Mouse (Mus musculus): ENCODE data around the gene Prss8.
"Not testable (repeated sequence)": the region's sequence is repeated elsewhere in the genome, so short reads cannot be mapped to it uniquely, and the experiment has no call there.

Gene Prss8

DNA sequence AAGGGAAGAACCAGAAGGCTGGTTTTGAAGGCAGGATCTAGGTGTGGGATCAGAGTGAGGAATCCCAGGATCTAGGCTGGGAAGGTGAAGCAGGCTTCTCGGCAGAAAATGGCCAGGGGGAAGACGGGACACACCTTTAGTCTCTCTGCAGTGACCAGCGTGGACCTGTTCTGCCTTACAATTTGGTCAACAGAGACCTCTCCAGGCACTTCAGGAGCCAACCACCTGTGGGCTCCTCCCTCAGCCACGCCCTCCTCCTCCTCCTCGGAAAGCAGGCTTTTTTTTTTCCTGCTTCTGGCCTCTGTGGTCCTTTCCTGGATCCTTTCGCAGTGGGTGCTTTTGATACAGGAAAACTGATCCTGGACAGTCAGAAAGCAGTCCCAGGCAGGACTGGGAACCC, at the start of gene Prss8:
Gene Prss8 (minus strand): TSS at position 182 of the 400 bp plus-strand sequence.
- DNase-seq = no peak

DNA sequence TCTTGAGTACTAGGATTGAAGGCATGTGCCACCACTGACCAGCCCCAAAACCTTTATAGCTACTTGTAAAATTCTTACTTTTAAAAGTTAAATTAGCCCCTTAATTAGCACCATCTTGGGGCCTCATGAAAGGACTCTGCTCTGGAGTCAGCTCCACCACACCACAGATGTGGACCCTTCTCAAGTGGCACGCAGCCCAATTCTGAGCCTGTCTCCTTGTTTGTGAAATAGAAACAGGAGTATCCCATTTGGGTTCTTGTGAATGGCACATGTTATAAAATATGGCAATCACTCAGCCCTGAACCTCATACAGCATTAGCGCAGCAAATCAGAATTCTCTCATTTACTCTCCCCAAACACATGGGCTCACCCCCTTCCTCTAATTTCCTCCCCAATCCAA, 49.0 kb upstream of the Prss8 start:
- DNase-seq = no peak

DNA sequence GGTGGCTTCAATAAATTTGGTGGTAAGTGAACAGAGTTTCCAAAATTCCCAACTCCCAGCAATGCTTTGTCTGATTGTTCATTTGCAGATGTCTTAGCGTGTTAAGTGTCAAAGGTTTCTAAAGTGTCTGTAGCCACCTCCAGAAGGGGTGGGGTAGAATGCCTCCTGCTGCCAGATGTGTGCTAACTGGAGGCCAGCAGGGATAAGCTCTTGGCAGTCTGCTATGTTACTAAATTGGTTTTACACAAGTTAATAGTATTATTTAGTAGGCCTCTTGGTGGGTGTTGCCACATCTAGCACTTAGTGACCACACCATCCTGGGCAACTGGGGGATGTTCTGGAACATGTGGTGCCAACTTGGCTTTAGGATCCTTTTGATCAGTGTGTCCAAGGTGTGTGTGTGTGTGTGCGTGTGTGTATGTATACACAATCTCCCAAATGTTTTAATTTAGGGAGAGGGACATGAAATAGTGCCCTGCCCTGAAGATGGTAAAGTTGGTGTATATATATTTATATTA, 44.6 kb upstream of the Prss8 start:
- DNase-seq = no peak

DNA sequence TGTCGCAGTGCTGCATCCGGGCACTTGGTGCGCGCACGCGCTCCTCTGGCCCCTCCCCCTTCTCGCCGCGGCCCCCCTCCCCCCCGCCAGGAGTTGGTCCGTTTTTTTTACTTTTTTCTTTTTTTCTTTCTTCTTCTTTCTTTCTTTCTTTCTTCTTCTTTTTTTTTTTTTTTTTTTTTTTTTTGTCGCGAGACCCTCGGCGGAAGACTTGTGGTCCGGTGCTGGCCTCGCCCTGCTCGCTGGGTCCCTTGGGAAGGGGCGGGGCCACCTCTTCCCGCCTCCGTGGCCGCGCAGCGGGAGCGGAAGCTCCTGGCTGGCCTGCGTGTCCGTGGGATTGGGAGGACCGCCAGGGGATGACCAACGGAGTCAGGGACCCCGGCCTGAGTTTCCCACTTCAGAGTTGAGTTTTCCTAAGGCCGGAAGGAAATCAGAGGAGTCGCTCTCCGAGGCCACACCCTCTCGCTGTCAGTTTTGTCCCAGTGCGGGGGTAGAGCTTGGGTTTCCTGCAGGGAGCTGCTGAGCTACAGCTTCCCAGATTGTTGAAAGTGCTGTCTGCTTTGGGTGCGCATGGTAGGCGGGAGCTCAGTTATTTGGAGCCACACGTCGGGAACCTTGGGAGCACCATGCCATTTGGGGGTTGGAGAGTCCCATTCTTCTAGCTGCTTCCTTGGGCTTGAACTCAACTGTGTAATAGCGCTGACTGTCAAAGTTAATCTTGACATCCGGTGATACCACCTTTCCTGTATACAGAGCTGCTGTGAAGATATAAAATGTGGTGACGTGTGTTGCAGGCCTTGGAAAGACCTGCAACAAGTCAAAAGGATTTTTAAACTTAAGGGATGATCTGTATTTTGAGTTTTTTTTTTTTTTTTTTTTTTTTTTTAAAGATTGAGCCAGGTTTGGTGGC, 38.3 kb upstream of the Prss8 start:
- peak; percentile 71 to 76 for DNase-seq

DNA sequence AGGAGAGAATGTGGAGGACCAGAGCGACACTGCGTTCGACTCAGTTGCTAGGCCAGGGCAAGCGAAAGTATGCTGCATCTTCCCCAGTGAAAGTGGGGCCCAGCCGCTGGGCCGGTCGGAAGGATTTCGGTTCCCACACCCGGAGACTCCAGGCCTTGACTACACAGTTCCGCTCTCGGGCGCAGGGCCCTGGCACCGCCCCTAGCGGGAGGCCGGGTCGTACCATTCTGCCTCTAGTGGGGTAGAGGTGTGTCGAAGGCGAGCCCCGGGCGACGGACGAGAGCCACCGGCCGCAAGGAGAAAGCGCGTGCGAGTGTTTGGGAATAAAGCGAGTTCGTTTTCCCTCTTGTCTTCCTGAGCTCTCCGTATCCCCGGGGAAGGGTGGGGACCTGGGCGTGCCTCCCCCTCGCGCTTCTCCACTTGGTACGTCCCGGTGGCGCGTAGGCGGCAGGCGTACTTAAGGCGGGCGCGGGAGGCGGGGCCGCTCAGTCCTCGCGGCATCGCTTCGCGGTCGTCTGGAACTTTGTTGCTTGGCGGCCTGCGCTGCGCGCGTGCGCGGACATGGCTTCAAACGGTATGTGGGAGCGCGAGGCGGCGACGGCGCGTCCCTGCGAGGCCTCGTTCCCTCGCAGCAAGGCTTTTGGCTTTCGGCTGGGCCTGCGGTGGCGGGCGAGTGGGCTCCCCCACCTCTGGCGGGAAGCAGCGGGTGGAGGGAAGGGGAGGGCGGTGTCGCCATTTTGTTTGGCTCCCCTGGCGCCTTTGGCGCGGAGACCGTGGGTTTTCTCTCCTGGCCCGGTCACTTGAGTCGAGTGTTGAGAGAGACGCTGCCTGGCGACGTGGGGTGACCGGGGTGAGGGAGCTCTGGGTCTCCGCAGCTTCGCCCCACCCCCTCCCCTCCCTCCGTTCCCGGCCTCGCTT, 37.4 kb upstream of the Prss8 start, which contains the start of gene Fus:
Gene Fus (plus strand): TSS at position 454 of the 918 bp plus-strand sequence.
- DNase-seq = peak; percentile 90 to 96

DNA sequence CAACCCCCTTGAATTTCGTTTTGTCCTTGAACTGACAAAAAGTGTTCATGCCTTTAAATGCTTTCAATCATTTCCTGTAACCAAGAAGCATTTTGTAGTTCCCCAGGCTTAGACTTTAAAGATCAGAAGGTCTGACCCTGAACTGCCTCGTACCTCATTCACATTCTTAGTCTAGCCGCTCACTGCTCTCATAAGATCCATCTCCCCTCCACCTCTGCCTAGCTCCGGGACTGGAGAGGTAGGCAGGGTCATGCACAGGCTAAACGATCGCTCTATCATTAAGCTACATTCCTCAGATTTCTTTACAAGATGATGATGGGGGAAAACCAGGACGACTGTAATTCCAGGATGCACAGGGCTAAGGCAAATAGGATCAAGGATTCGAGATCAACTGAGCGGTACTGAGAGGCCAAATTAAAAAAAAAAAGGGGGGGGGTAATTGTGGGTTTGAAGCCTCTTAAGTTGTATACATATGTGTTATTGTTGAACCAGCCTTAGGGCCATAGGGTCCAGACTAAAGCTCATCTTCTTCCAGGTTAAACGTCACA, 36.5 kb upstream of the Prss8 start:
- DNase-seq = no peak

DNA sequence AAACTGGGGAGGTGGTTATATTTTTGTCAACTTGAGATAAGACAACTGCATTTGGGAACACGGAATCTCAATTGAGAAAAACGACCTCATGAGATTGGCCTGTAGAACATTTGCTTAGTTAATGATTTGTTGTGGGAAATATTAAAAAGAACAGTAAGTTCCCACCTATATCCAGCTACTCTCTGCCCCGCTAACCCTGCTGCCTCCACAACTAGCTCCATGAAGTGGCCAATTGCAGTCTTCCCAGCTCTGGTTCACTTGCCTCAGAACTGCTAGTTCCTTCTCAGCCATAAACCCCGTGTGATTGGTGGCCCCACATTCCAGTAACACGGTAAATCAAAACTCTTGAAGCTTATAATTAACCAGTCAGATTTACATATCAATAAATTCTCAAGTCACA, 29.5 kb upstream of the Prss8 start:
- no peak for DNase-seq

DNA sequence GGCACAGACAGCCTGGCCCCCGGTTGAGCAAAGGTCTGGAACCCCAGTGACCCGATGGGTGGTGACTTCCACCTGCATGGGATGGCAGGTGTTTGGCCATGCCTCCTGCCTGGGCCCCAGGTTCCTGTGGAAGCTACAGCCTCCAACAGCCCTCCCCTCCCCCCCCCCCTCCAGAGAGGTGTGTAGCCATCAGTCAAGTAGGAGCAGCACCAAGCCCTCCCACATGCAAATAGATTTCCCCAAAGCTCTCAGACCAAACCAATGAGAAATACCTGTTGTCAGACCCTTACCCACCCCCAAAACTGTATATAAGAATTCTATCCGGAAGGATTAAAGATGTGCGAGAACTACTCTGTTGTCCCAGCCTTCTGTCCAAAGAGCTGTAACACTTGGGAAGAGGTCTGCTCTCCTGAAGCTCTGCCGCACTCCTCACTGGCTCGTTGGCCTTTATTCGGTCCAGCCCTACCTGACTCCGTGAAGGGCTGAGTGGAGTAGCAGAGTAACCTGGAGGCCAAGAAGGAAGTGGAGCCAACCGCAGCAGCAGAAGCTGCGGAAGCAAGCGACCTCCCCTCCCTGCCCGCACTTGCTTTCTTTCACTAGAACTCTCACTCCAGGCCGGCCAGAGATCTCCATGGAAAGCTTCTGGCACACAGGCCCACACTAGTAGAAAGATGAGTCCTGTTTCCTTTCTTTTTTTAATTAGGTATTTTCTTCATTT, 23.1 kb upstream of the Prss8 start:
- DNase-seq = no peak

DNA sequence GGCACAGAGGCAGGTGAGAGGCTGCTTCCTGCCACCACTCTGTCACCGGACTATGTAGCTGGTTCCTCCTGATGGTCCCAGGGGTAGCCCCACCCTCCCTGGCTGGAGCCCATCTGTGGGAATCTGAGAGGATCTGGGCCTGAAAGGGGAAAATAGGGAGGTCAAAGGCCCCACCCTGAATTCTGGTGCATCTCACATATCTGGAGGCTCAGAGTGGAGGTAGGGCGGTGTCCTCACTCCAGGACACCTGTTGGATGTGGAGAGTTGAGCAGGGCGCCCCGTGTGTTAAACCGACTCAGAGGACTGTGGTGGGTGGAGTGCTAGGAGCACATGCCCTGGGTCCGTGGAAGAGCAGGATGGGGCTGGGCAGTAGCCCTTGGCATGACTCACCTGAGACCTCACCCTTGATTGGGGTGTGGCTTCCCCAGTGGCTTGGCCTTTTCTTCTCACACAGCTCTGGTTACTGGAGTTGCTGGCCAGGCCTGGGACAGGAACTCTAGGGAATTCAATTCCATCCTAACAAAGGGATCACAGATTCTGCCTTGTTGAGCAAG, 16.6 kb upstream of the Prss8 start, which contains the start of gene Prss36:
Gene Prss36 (minus strand): TSS at position 256 of the 554 bp plus-strand sequence.
- DNase-seq = no peak

DNA sequence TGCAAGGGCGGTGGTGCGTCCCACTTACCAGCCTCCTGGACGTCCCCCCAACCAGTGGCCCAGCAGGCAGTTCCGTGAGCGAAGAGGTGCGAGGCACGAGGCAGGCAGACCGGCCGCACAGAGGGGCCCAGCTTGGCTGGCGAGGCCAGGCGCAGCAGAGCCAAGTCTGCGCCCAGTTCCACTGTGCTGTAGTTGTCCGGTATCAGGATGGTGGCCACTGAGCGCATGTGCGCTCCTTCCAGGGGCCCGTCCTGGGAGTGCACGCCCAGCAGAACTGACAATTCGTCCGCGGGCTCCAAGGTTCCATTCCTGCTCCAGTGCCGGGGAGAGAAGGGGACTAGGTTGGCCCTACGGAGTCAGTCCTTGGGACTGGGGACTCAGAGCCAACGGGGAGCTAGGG, 14.7 kb upstream of the Prss8 start:
- no peak for DNase-seq

DNA sequence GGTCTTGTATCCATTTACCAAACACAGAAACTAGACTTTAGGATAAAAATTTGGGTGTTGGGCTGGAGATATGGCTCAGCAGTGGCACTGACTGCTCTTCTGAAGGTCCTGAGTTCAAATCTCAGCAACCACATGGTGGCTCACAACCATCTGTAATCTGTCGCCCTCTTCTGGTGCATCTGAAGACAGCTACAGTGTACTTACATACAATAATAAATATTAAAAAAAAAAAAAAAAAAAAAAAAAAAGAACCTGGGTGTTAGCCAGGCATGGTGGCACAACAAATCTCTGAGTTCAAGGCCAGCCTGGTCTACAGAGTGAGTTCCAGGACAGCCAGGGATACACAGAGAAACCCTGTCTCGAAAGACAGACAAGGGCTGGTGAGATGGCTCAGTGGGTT, 12.2 kb upstream of the Prss8 start:
- not testable (repeated sequence) for DNase-seq

DNA sequence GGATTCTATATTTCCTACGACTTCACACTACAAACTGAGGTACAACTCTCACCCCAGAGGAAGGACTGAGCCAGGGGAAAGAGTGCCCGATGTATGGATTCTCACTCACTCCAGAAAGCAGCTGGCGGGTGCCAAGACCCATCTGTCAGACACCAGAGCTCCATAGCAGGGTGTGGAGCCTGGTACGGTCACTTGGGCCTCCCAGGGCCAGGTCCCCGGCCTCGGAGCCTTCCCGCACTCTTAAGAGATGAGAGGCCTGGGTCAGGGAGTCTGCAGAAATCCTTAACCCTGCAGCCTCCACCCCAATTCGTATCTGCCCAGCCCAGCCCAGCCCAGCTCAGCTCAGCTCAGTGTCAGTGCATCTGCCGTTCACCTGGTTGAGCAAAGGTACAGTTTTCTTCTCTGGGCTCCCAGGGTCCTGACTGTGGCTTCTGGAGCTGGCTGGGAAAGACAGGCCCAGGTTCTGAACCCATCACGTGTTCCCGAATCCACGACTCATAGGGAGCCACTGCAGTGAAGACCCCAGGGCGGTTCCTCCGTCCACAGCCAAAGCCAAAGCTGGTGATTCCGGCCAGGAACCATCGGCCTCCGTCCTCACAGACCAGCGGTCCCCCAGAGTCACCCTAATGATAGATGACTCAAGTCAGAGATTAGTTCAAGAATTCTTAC, 6.4 kb upstream of the Prss8 start:
- no peak for DNase-seq

DNA sequence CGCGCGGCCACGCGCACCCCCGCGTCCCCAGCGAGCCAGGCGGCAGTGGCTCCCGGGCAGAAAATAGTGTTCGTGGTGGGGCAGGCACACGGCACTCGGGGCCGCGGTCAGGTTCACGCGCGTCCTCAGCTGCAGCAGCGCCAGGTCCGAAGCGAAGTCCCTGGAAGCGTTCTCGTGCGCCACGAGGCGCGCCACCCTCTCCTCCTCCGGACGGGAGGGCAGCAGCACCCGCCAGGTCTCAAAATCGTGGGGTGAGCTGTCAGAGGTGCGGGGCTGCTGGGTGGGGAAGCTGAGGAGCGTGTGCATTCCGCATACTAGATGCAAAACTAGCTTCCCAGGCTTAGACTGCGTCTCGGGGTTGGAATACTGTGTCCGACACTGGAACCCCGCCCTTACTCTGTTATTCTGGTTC, 5.8 kb upstream of the Prss8 start:
- DNase-seq = no peak

DNA sequence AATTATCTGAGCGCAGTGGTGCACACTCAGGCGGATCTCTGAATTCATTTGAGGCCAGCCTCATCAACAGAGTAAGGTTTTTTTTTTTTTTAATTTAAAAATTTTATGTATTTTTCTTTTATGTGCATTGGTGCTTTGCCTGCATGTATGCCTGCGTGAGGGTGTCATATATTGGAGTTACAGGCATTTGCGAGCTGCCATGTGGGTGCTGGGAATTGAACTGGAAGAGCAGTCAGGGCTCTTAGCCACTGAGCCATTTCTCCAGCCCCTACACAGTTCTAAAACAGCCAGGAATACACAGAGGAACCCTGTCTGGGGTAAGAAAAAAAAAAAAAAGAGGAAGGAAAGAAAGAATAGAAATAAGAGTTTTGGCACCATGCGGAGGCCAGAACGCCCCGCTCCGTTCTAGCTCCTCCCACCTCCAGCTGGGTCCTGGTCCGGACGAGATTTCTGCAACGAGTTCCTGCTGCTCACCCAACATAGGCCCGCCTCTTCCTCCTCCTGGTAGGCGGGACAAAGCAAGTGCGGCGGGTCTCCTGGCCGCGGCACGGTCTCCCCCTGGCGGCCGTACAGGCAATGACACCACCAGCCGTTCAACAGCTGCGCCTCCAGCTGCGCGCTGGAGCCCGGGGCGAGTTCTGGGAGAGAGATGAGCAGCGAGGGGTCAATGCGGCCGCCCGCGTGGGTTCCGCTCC, 5.3 kb upstream of the Prss8 start:
- DNase-seq = peak; percentile 91 to 94

DNA sequence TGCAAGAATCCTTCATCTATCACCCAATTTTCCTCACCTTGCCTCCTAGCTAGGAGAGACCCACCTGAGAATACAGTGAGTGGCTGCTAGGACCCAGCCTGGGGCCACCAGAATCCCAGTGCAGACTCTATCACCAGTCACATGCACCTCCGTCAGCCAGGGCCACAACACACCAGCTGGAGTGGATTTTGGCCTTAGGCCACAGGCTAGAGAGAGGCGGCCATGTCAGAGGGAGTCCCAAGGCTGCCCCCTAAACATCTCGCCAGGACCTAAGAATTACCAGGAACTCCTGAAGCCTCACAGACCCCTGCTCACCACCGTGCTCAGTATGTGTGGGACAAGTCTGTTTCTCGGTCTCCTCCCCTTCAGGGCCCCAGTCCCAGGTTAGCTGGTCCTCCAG, 4.2 kb upstream of the Prss8 start:
- DNase-seq = no peak

DNA sequence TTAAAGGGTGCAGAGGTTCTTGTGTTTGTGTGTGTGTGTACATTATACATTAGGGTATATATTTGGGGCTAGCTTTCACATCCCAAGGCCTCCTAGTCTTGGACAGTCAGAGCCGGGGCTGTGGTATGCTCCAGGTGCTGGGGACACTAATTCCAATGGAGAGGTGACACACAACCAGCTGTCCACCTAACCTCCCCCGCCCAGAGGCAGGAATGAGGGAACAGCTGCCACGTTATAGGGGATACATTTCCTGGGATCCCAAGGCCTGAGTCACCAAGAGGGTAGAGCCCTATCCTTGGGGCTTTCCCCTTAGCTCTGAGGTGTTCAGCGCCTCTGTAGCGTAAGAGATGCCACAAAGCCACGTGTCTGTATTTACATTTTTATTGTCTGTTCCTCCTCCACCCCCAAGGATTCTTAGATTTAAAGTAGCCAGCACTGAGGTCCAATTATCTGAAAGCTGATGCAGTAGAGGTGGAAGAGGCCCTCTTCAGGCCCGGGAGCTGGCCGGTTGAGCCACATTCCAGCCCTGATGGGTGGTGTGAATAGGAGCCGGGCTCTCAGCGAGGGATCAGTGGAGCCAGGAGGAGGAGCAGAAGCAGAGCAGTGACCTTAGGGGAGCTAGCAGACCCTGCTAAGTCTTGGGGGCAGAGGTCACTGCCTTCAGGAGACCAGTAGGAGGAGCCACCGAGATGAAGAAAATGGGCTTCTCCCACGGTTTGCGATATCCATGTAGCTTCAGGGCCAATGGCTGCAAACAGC, 2.5 kb upstream of the Prss8 start:
- DNase-seq = no peak

DNA sequence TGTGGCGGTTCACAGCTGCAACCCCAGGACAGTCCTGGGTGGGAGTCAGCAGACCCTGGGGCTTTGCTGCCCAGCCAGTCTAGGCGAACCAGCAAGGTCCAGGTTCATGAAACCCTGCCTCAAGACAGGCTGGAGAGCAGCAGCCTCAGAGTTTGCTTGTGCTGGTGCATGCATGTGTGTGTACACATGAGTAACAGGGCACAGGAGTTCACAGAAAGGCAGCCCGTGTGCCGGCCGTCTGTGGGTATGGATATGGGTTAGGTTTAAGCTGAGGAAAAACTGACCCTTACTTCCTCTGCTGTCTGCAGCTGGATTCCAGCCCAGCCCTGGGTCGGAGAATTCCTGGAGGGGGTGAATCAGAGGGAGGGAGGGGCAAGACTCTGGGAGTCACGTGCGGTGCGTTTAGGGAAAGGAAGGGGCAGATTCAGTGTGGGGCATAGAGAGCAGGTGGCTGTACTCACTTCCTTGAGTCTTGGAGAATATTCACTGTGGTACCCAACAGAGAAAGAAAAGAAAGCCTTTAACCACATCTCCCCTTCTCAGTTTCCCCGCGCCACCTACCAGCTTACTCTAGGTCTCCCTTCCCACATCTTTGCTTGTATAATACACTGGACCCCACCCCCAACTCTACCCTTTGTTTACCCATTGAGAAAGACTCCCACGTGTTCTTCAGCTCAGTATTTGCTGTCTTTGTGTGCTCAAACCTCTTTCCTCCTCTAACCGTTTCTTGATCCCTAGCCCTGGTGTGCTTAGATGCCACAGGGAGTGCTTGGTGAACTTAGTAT, 1.6 kb upstream of the Prss8 start:
- no peak for DNase-seq

DNA sequence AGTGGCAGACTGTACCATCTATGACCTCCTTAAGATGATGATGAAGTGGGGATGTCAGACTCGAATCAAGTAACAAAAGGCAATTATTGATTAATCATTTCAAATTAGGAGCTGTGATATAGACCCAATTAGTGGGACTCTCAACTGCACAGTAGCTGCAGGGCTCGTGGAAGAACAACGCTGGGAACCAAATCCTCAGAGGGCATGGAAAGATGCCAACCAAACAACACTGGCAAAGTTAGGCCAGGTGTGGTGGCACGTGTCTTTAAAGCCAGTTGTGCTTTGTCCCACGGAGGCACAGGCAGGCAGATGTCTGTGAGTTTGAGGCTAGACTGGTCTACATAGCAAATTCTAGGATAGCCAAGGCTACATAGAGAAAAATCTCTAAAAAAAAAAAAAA, 732 bp upstream of the Prss8 start:
- DNase-seq = no peak

DNA sequence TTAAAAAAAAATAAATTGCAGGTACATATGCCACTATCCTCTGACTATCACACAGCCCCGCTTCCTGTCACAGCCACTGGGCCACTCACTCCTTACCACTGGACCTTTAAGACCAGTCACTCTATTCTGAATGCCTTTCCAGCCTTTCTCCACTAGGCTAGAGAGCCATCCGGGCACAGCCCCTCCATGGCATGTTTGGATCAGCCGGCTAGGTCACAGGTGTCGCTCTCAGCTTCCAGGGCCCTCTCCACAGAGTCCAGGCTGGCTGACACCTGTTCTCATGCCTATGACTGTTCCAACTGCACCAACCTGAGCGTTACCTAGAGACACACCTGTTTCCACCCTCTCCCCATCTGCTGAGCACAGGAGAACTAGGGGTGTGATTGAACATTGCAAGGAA, 1.3 kb downstream of the Prss8 start:
- no peak for DNase-seq
